Mouse (Mus musculus) spleen, postnatal 14 days (tissue): Measurements from ENCODE around the gene Tbx5.
"Not testable (repeated sequence)": the region's sequence is repeated elsewhere in the genome, so short reads cannot be mapped to it uniquely, and the experiment has no call there.

Source experiments
- DNase-seq, 2 experiments: peaks; one replicate each; pipeline ENCODE4 v3.0.0; 2021 to 2022; ENCODE audit warnings: low spot score in 2 of 2

Tbx5 gene

GRCm38 (mm10) chr5:119842701-119843393, 10.4 kb downstream of the Tbx5 start:
- DNase-seq: no peak

- DNase-seq: no peak
These were observed 10.9 kb downstream of the Tbx5 start for GRCm38 (mm10) chr5:119843394-119843777.

GRCm38 (mm10) chr5:119844366-119844765, 11.9 kb downstream of the Tbx5 start:
- no peak for DNase-seq

- DNase-seq: no peak
These were observed 12.5 kb downstream of the Tbx5 start for GRCm38 (mm10) chr5:119844994-119845393.

- no peak for DNase-seq
These were observed 24.6 kb downstream of the Tbx5 start for GRCm38 (mm10) chr5:119857052-119857451.

DNA sequence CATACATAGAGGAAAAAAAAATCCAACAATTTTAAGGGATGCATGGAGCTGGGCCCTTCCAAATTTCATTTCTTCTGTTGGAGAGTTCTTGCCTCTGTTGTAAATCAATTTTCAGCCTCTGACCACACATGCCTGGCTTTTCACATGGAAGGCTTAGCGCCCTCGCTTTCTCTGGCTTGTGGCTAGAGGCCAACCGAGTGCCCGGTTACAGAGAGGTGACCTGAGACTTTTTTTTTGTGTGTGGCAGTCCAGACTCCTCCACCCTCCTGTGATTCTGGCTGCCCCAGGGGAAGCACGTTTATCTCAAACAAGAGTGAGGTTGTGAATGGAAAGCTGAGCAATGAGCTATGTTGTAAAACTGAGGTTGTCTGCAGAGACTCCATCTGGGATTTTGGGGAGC, 28.8 kb downstream of the Tbx5 start:
- no peak for DNase-seq

GRCm38 (mm10) chr5:119862431-119862830, 30.0 kb downstream of the Tbx5 start:
- no peak for DNase-seq

- DNase-seq: no peak
These were observed 34.1 kb downstream of the Tbx5 start for GRCm38 (mm10) chr5:119866277-119867235.

DNA sequence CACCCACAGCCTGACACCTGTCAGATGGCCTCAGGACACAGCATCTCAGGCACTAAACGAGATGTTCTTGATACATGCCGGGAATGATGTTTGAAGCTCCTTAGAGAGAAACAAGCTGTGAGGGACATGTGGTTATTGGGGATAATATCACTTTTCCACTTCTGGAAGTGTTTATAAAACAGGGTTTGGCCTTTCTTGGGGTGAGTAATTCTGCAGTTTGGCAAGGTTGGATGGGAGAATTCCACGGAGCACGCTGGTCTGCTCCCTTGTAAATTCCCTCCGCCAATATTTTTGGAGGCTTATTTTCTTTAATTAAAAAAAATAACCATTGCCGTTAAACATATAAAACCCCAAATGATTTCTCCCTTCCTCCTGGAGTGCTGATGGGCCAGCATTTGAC, 35.5 kb downstream of the Tbx5 start:
- DNase-seq: no peak

DNA sequence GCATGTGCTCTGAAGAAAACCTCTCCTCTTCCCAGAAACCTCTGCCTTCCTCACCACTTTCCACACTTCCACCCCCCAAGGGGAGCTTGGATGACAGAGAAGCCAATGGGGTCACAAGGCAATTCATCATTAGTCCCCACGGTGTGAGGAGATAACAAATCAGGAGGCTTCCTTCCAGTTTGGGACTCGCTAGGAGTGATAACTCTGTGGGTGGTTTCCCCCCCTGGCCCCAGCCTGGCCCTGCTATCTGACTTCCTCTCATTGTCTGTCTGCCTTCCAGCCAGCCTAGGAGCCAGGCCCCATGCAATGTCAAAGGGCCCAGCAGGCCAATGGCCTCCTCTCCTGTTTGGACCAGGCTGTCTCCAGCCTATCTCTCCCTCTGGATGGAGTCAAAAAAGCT, 43.0 kb downstream of the Tbx5 start:
- no peak for DNase-seq

GRCm38 (mm10) chr5:119877185-119877584, 44.7 kb downstream of the Tbx5 start:
- no peak for DNase-seq

- DNase-seq: no peak
These were observed 53.1 kb downstream of the Tbx5 start for GRCm38 (mm10) chr5:119885595-119885994.

DNA sequence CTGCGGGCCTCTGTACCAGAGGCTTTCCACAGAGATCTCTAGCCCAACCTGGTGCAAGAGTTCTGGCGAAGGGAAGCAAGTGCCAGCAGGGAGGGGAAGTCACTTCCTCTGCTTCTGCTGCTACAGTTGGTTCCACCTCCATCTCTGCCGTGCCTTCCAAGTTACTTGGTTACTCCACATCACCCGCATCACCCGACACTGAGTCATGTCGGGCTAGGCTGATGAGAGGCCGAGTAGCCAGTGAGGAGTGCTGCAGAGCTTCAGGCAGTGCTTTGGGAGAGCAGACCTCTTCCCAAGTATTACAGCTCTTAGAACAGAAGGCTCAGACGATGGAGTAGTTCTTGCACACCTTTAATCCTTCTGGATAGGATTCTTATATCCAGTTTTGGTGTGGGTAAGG, 54.9 kb downstream of the Tbx5 start:
- no peak for DNase-seq

- DNase-seq: no peak
These were observed 59.5 kb downstream of the Tbx5 start for GRCm38 (mm10) chr5:119891960-119892359.

- DNase-seq: no peak
These were observed 60.6 kb downstream of the Tbx5 start for GRCm38 (mm10) chr5:119893060-119893459.

DNA sequence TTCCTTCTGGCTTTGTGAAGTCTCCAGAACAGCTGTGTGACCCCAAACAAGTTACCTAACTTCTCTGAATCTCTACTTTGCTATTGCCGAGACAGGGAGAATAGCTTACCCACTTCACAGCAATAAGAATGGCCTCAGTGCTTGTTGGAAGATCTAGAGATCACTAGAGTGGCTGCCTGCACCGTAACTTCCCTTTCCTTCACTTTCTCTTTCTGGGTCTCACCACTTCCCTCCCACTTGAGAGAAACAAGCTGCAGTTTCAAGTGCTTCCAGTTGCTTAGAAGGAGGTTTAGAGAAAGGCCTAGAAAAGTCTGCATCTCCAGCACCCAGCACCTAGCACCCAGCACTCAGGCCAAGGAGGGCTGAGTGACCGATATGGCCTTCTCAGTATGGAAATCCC, 64.1 kb downstream of the Tbx5 start:
- no peak for DNase-seq

- no peak for DNase-seq
These were observed 84.2 kb downstream of the Tbx5 start for GRCm38 (mm10) chr5:119916551-119917171.

GRCm38 (mm10) chr5:119918381-119918780, 85.9 kb downstream of the Tbx5 start:
- DNase-seq: not testable (repeated sequence)

DNA sequence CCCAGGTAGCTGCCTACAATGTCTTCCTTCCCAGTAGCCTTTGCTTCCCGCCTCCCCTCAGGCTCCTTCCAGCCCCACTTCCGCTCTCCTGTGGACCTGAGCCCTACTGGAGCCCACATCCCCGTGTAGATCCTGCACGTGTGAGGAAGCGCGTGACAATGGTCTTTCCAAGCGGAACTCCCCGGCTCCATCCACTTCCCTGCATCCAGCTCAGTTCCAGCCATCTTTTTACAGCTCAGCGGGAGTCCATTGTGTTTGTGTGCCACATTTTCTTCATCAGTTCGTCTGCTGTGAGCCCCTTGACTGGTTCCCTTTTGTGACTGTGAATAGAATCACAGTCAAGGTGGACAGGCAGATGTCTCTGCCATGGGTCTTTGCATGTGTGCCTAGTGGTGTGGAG, 88.5 kb downstream of the Tbx5 start:
- no peak for DNase-seq

DNA sequence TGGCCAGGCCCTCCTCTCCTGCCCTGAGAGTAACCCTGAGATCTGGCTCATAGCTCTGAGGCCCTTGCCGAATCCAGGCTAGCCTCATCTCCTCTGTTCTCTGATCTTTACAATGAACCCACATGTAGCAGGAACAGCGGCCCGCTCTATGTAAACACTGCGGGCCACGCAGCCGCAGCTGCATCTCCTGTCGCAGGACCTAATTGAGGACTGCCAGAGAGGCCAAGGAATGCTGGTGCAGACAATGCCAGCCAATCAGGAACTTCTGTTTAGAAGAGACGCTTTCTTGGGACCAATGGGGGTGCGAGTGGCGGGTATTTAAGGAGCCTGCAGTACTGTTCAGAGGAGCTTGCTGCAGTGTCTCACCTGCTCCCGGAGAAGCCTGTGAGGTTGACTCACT, 89.8 kb downstream of the Tbx5 start:
- DNase-seq: no peak
